Mouse (Mus musculus) neural tube, embryonic 14.5 days (tissue): ENCODE results near the gene Cyp2ab1. TPM values are rescaled to one million over a fixed set of nuclear protein-coding genes. Genes with fewer than 3 reads are reported as not detected.

Experiments
- ATAC-seq: fragments of 200-750 bp; cut with Nextera tagmentation; 2 replicates; pipeline ENCODE4 v1.8.0; 2017; ENCODE audit warnings: low read depth, mild to moderate bottlenecking, moderate TSS enrichment, moderate library complexity
- H3K27ac ChIP-seq: fragments of 300-500 bp; sonication (generic); 2 replicates; pipeline ENCODE4 v1.5.1; 2014; ENCODE audit warnings: low read depth, mild to moderate bottlenecking, control low read depth, low read length, moderate library complexity, mixed read lengths
- H3K27me3 ChIP-seq: fragments of 300-500 bp; sonication (generic); 2 replicates; pipeline ENCODE4 v1.6.1; 2014; ENCODE audit warnings: low read length; ENCODE audit not compliant: control insufficient read depth, insufficient read depth
- H3K36me3 ChIP-seq: fragments of 300-500 bp; sonication (generic); 2 replicates; pipeline ENCODE4 v1.6.1; 2014; ENCODE audit warnings: low read length, mixed read lengths; ENCODE audit not compliant: control insufficient read depth, insufficient read depth
- H3K4me1 ChIP-seq: fragments of 300-500 bp; sonication (generic); 2 replicates; pipeline ENCODE4 v1.6.1; 2014; ENCODE audit warnings: low read length; ENCODE audit not compliant: control insufficient read depth, insufficient read depth
- H3K4me2 ChIP-seq: fragments of 300-500 bp; sonication (generic); 2 replicates; pipeline ENCODE4 v1.6.1; 2014; ENCODE audit warnings: mild to moderate bottlenecking, low read depth, low read length, control low read depth
- H3K4me3 ChIP-seq: fragments of 300-500 bp; sonication (generic); 2 replicates; pipeline ENCODE4 v1.5.1; 2014; ENCODE audit warnings: low read depth, low read length, control low read depth, mixed read lengths
- H3K9ac ChIP-seq: fragments of 300-500 bp; sonication (generic); replicated peaks from 2 replicates; pipeline ENCODE4 v1.6.1; 2014; ENCODE audit warnings: low read depth, mild to moderate bottlenecking, control low read depth, low read length, mixed read lengths
- H3K9me3 ChIP-seq: fragments of 300-500 bp; sonication (generic); 2 replicates; pipeline ENCODE4 v1.6.1; 2016; ENCODE audit warnings: low read length; ENCODE audit not compliant: control insufficient read depth
- WGBS: fragments of 180-500 bp; shearing (Covaris S2); extraction: QIAGEN DNeasy Blood & Tissue Kit; methylation state at CpG from one replicate; pipeline ENCODE4 v1.1.7; 2014; 5-methylcytosine and 5-hydroxymethylcytosine counted together
- polyA plus RNA-seq: library from polyadenylated mRNA; unstranded; fragments of >200 nt; fragmentation: Nextera tagmentation; extraction: Ambion mirVana; gene quantifications from 2 replicates; pipeline ENCODE4 v1.2.1, GENCODE M21; 2014

The Cyp2ab1 gene
- polyA plus RNA-seq, 1 experiment from 2014 or later = not detected

- Histone ChIP-seq H3K4me3 (no peak overlapping the region), H3K9ac (no peak overlapping the region), H3K9me3 (no peaks in the 10 kb centered on the region), H3K4me1 (no peaks in the 10 kb centered on the region), H3K27ac (no peak overlapping the region), H3K4me2 (no peak overlapping the region), H3K36me3 (peaks cover 18% of the 10 kb centered on the region), H3K27me3 (no peaks in the 10 kb centered on the region)
- no peak for ATAC-seq
- WGBS = 85% methylated on average over 1 of the region's 1 CpGs
Observed at GRCm38 (mm10) chr16:20345464-20345863, 20.3 kb upstream of the Cyp2ab1 start.

GRCm38 (mm10) chr16:20338616-20339015 is 13.4 kb upstream of the Cyp2ab1 start:
- 96% methylated on average over 3 of the region's 3 CpGs for WGBS
- ATAC-seq = no peak
- H3K4me3 ChIP-seq = no peak overlapping the region

GRCm38 (mm10) chr16:20334918-20335317 is 9.7 kb upstream of the Cyp2ab1 start:
- Histone ChIP-seq H3K36me3 (peaks cover 54% of the 10 kb centered on the region), H3K4me1 (no peaks in the 10 kb centered on the region)

More at GRCm38 (mm10) chr16:20338616-20339015, 13.4 kb upstream of the Cyp2ab1 start:
- Histone ChIP-seq H3K9me3 (no peaks in the 10 kb centered on the region), H3K27ac (no peak overlapping the region), H3K36me3 (peaks cover 33% of the 10 kb centered on the region), H3K4me2 (no peak overlapping the region), H3K9ac (no peak overlapping the region), H3K27me3 (no peaks in the 10 kb centered on the region), H3K4me1 (no peaks in the 10 kb centered on the region)

GRCm38 (mm10) chr16:20328306-20328705 is 3.1 kb upstream of the Cyp2ab1 start:
- Histone ChIP-seq H3K4me2 (no peak overlapping the region), H3K27ac (no peak overlapping the region), H3K36me3 (peaks cover 22% of the 10 kb centered on the region), H3K4me3 (no peak overlapping the region), H3K9ac (no peak overlapping the region), H3K9me3 (no peaks in the 10 kb centered on the region), H3K27me3 (no peaks in the 10 kb centered on the region), H3K4me1 (no peaks in the 10 kb centered on the region)
- no peak for ATAC-seq
- WGBS = 94% methylated on average over 5 of the region's 5 CpGs

More at GRCm38 (mm10) chr16:20334918-20335317, 9.7 kb upstream of the Cyp2ab1 start:
- ATAC-seq = no peak
- no peaks in the 10 kb centered on the region for H3K27me3 ChIP-seq
- no peaks in the 10 kb centered on the region for H3K9me3 ChIP-seq
- no peak overlapping the region for H3K4me3 ChIP-seq
- H3K9ac ChIP-seq = no peak overlapping the region
- WGBS = 95% methylated on average over 8 of the region's 8 CpGs
- no peak overlapping the region for H3K4me2 ChIP-seq
- no peak overlapping the region for H3K27ac ChIP-seq

GRCm38 (mm10) chr16:20323907-20324306 is 1.3 kb downstream of the Cyp2ab1 start:
- no peaks in the 10 kb centered on the region for H3K4me1 ChIP-seq
- no peaks in the 10 kb centered on the region for H3K27me3 ChIP-seq
- no peak overlapping the region for H3K4me3 ChIP-seq
- 78% methylated on average over 5 of the region's 5 CpGs for WGBS
- ATAC-seq = no peak
- H3K9ac ChIP-seq = no peak overlapping the region
- no peaks in the 10 kb centered on the region for H3K36me3 ChIP-seq
- no peaks in the 10 kb centered on the region for H3K9me3 ChIP-seq
- no peak overlapping the region for H3K27ac ChIP-seq
- H3K4me2 ChIP-seq = no peak overlapping the region

- Histone ChIP-seq H3K9me3 (no peaks in the 10 kb centered on the region), H3K27ac (no peak overlapping the region), H3K4me1 (no peaks in the 10 kb centered on the region), H3K27me3 (no peaks in the 10 kb centered on the region), H3K4me2 (no peak overlapping the region), H3K36me3 (no peaks in the 10 kb centered on the region), H3K9ac (no peak overlapping the region), H3K4me3 (no peak overlapping the region)
- WGBS = 92% methylated on average over 4 of the region's 4 CpGs
- no peak for ATAC-seq
Observed at GRCm38 (mm10) chr16:20322274-20322673, 2.9 kb downstream of the Cyp2ab1 start.

- Histone ChIP-seq H3K4me1 (no peaks in the 10 kb centered on the region), H3K9ac (no peak overlapping the region), H3K27ac (no peak overlapping the region), H3K27me3 (no peaks in the 10 kb centered on the region), H3K9me3 (no peaks in the 10 kb centered on the region), H3K4me3 (no peak overlapping the region), H3K36me3 (no peaks in the 10 kb centered on the region), H3K4me2 (no peak overlapping the region)
- 90% methylated on average over 6 of the region's 6 CpGs for WGBS
- ATAC-seq = no peak
Observed at GRCm38 (mm10) chr16:20316770-20317169, 8.4 kb downstream of the Cyp2ab1 start.

- H3K27me3 ChIP-seq = no peaks in the 10 kb centered on the region
- no peak overlapping the region for H3K4me2 ChIP-seq
- no peaks in the 10 kb centered on the region for H3K4me1 ChIP-seq
- no peaks in the 10 kb centered on the region for H3K9me3 ChIP-seq
- H3K4me3 ChIP-seq = no peak overlapping the region
- H3K9ac ChIP-seq = no peak overlapping the region
- H3K27ac ChIP-seq = no peak overlapping the region
- no peak for ATAC-seq
- no peaks in the 10 kb centered on the region for H3K36me3 ChIP-seq
- WGBS = 86% methylated on average over 4 of the region's 4 CpGs
Observed at GRCm38 (mm10) chr16:20315266-20315665, 9.9 kb downstream of the Cyp2ab1 start.

GRCm38 (mm10) chr16:20312272-20312671 is 12.9 kb downstream of the Cyp2ab1 start:
- WGBS = 71% methylated on average over 14 of the region's 14 CpGs
- no peak overlapping the region for H3K27ac ChIP-seq
- H3K4me2 ChIP-seq = no peak overlapping the region
- H3K4me1 ChIP-seq = no peaks in the 10 kb centered on the region
- no peaks in the 10 kb centered on the region for H3K36me3 ChIP-seq
- H3K9ac ChIP-seq = no peak overlapping the region
- H3K27me3 ChIP-seq = no peaks in the 10 kb centered on the region
- no peak for ATAC-seq
- H3K4me3 ChIP-seq = no peak overlapping the region
- no peaks in the 10 kb centered on the region for H3K9me3 ChIP-seq
